Mouse (Mus musculus) cerebellum, adult 2 months (tissue): Measurements from ENCODE around the gene Ms4a4b.

Experiments used
- CTCF ChIP-seq: fragments of 200-500 bp; IDR thresholded peaks from 2 replicates; pipeline ENCODE4 v1.5.1; 2011; ENCODE audit warnings: low read depth, mild to moderate bottlenecking, control low read depth, low read length, moderate library complexity, borderline replicate concordance; ENCODE audit not compliant: insufficient read depth
- POLR2A ChIP-seq: fragments of 200-500 bp; IDR thresholded peaks from 2 replicates; pipeline ENCODE4 v1.6.1; 2011; ENCODE audit warnings: low read length, control low read depth, borderline replicate concordance; ENCODE audit not compliant: insufficient read depth

DNA sequence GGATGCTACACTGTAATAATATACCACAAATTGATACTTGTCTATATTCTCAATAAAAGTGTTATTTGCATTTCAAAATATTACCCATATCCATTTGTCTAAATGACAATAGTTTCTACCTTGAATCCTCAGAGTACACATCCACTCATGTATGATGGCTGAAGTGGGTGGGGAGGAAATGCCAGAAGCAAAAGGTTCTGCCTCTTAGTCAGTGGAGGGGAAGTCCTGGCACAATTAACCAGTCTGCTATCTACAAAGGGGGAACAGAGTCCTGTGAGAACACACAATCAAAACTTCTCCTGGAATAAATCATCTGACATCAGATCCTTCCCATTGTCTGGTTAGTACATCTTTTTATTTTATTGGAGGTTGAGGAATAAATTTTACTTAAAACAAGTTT, 35.9 kb upstream of the Ms4a4b start:
- TF ChIP-seq POLR2A (no peak), CTCF (no peak)
